Mouse (Mus musculus): ENCODE measurements at regions not wholly inside any gene's neighbourhood (a gene's known extent, or its start where the extent isn't known, plus 50 kb on each side); places are given as distances from the start of the nearest gene placed in this dataset.
A peak's percentile ranks its signal among the peaks of the same experiment; 100 is the strongest.

DNA sequence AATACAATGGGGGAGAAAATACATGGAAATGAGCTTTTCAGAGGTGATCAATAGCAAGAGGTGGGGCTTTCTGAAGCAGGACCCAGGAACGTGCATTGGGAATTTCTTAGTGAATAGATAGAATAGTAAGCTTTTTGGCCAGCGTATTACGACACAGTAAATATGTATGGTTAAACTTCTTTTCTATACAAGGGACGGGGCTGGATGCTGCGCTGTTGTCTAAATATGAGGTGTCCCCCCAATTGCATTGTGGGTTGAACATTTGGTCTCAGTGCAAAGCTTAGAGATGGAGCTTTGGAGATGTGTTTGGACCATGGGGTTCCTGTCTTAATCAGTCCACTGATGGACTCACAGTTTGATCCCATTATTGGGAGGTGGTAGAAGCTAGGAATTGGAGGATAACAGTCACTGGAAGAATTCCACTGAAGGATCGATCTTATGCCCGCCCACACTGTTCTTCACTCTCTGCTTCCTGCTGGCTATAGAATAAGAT is 168.6 kb downstream of the Gm19410 start:
- no peak overlapping the region for H3K4me2 ChIP-seq (ENCODE audit: low read depth)
- no peak overlapping the region for H3K4me3 ChIP-seq (ENCODE audit: low read depth, low read length)
- TF ChIP-seq CTCF (IDR thresholded peaks at IDR 0.05; ENCODE audit: low read depth) = no peak
- 31% methylated on average over 7 of the region's 7 CpGs for WGBS
- H3K4me1 ChIP-seq (ENCODE audit: insufficient read depth) = no peaks in the 10 kb centered on the region
- H3K36me3 ChIP-seq (ENCODE audit: insufficient read depth) = no peaks in the 10 kb centered on the region
- H3K27ac ChIP-seq (ENCODE audit: low read depth, low read length) = peak overlapping the region; percentile 57
- ATAC-seq (peak; percentile 8; the same call in 1 of the 2 replicates), DNase-seq (no peak)
- H3K27me3 ChIP-seq (ENCODE audit: insufficient read depth, low read length) = no peaks in the 10 kb centered on the region
- H3K9ac ChIP-seq = no peak overlapping the region
- no peaks in the 10 kb centered on the region for H3K9me3 ChIP-seq (ENCODE audit: low read length)

GRCm38 (mm10) chr8:35935034-35935433 is 169.4 kb downstream of the Gm19410 start:
- DNase-seq (no peak), ATAC-seq (no peak)
- TF ChIP-seq CTCF (IDR thresholded peaks at IDR 0.05; ENCODE audit: low read depth) = no peak
- H3K27me3 ChIP-seq (ENCODE audit: insufficient read depth, low read length) = no peaks in the 10 kb centered on the region
- H3K9me3 ChIP-seq (ENCODE audit: low read length) = no peaks in the 10 kb centered on the region
- no peaks in the 10 kb centered on the region for H3K4me1 ChIP-seq (ENCODE audit: insufficient read depth)
- no peaks in the 10 kb centered on the region for H3K36me3 ChIP-seq (ENCODE audit: insufficient read depth)
- H3K27ac ChIP-seq (ENCODE audit: low read depth, low read length) = no peak overlapping the region
- 56% methylated on average over 1 of the region's 1 CpGs for WGBS
- H3K4me3 ChIP-seq (ENCODE audit: low read depth, low read length) = no peak overlapping the region
- H3K4me2 ChIP-seq (ENCODE audit: low read depth) = no peak overlapping the region
- H3K9ac ChIP-seq = no peak overlapping the region

DNA sequence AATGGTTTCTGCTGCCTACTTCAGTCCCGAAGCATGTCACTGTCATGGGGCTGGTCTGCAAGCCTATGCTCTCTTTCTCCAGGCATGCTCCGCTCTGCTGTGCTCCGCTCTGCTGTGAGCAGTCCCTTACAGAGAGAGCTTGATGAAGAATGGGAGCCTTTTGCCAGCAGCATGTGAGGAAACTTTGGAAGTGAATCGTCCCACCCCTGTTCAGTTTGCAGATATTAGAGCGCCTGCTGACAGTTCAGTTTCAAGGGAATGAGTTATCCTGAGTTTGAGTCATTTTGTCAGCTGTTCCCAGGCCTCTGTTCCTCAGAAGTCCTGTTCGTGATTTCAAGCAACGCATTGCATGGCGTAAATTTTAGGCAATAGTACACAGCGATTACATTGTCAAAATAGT is 173.6 kb downstream of the Gm19410 start:
- no peak for DNase-seq
- Histone ChIP-seq H3K9me3 (ENCODE audit: low read length) (no peaks in the 10 kb centered on the region), H3K9ac (no peak overlapping the region), H3K4me2 (ENCODE audit: low read depth) (no peak overlapping the region), H3K36me3 (ENCODE audit: insufficient read depth) (no peaks in the 10 kb centered on the region), H3K27ac (ENCODE audit: low read depth, low read length) (no peak overlapping the region), H3K4me1 (ENCODE audit: insufficient read depth) (no peaks in the 10 kb centered on the region), H3K4me3 (ENCODE audit: low read depth, low read length) (no peak overlapping the region), H3K27me3 (ENCODE audit: insufficient read depth, low read length) (no peaks in the 10 kb centered on the region)
- no peak for TF ChIP-seq CTCF (IDR thresholded peaks at IDR 0.05; ENCODE audit: low read depth)
- ATAC-seq = no peak
- WGBS = 82% methylated on average over 9 of the region's 9 CpGs

DNA sequence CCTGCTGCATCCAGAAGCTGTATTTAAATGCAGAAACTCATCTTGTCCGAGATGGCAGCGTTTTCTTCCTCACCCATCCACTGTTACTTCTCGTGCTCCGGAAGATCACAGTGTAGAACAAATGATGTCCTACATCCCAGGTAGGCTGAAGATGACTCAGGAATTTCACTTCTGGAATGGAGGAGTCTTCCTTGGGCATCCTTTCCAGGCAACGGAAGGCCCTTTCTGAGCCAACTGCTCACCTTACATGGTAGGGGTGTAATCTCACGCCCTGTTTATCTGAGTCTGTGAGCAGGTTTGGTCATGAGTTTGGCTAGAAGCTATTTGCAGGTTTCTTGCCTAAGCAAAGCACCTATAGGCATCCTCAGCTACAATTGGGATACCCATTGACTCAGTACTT is 176.9 kb downstream of the Gm19410 start:
- no peak for ATAC-seq
- no peaks in the 10 kb centered on the region for H3K36me3 ChIP-seq (ENCODE audit: insufficient read depth)
- H3K27ac ChIP-seq (ENCODE audit: low read depth, low read length) = no peak overlapping the region
- H3K4me3 ChIP-seq (ENCODE audit: low read depth, low read length) = no peak overlapping the region
- no peaks in the 10 kb centered on the region for H3K27me3 ChIP-seq (ENCODE audit: insufficient read depth, low read length)
- no peak overlapping the region for H3K4me2 ChIP-seq (ENCODE audit: low read depth)
- 95% methylated on average over 6 of the region's 6 CpGs for WGBS
- no peaks in the 10 kb centered on the region for H3K9me3 ChIP-seq (ENCODE audit: low read length)
- TF ChIP-seq CTCF (IDR thresholded peaks at IDR 0.05; ENCODE audit: low read depth) = no peak
- DNase-seq = no peak
- H3K9ac ChIP-seq = no peak overlapping the region
- no peaks in the 10 kb centered on the region for H3K4me1 ChIP-seq (ENCODE audit: insufficient read depth)

- Histone ChIP-seq H3K4me2 (ENCODE audit: low read depth) (no peak overlapping the region), H3K4me3 (ENCODE audit: low read depth, low read length) (no peak overlapping the region), H3K9ac (no peak overlapping the region), H3K9me3 (ENCODE audit: low read length) (no peaks in the 10 kb centered on the region), H3K4me1 (ENCODE audit: insufficient read depth) (no peaks in the 10 kb centered on the region), H3K27me3 (ENCODE audit: insufficient read depth, low read length) (no peaks in the 10 kb centered on the region), H3K27ac (ENCODE audit: low read depth, low read length) (no peak overlapping the region), H3K36me3 (ENCODE audit: insufficient read depth) (no peaks in the 10 kb centered on the region)
- TF ChIP-seq CTCF (IDR thresholded peaks at IDR 0.05; ENCODE audit: low read depth) = no peak
- ATAC-seq (no peak), DNase-seq (no peak)
- WGBS = 89% methylated on average over 3 of the region's 3 CpGs
These were observed 178.1 kb downstream of the Gm19410 start for GRCm38 (mm10) chr8:35943686-35944085.

DNA sequence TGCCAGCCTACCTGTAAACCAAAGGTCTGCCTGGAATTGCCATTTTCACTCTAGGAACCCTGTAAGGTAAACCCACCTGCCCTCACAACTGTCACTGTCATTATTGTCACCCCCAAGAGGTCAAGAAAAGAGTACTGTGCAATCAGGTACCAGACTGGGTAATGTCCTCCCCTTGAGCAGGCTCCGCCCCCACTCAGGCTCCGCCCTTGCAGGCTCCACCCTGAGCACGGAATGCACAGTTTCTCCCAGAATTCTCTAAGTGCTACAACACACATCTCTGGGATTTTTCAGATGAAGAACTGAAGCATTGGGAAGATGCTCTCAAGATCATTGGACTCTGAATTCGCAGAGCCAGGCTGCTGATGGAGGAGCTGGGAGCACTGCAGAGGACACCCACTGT is 178.9 kb downstream of the Gm19410 start:
- H3K9ac ChIP-seq = no peak overlapping the region
- no peak for ATAC-seq
- H3K27ac ChIP-seq (ENCODE audit: low read depth, low read length) = no peak overlapping the region
- no peak for TF ChIP-seq CTCF (IDR thresholded peaks at IDR 0.05; ENCODE audit: low read depth)
- DNase-seq = no peak
- no peaks in the 10 kb centered on the region for H3K27me3 ChIP-seq (ENCODE audit: insufficient read depth, low read length)
- H3K4me1 ChIP-seq (ENCODE audit: insufficient read depth) = no peaks in the 10 kb centered on the region
- no peaks in the 10 kb centered on the region for H3K9me3 ChIP-seq (ENCODE audit: low read length)
- no peak overlapping the region for H3K4me2 ChIP-seq (ENCODE audit: low read depth)
- H3K4me3 ChIP-seq (ENCODE audit: low read depth, low read length) = no peak overlapping the region
- WGBS = 92% methylated on average over 4 of the region's 4 CpGs
- no peaks in the 10 kb centered on the region for H3K36me3 ChIP-seq (ENCODE audit: insufficient read depth)

- WGBS = 78% methylated on average over 1 of the region's 1 CpGs
- ATAC-seq = no peak
- no peaks in the 10 kb centered on the region for H3K27me3 ChIP-seq (ENCODE audit: insufficient read depth, low read length)
These were observed 180.9 kb downstream of the Gm19410 start for GRCm38 (mm10) chr8:35946539-35946940.

GRCm38 (mm10) chr8:35948146-35948545 is 182.6 kb downstream of the Gm19410 start:
- no peak overlapping the region for H3K4me2 ChIP-seq (ENCODE audit: low read depth)
- TF ChIP-seq CTCF (IDR thresholded peaks at IDR 0.05; ENCODE audit: low read depth) = no peak
- no peaks in the 10 kb centered on the region for H3K9me3 ChIP-seq (ENCODE audit: low read length)
- ATAC-seq (no peak), DNase-seq (no peak)
- H3K4me1 ChIP-seq (ENCODE audit: insufficient read depth) = no peaks in the 10 kb centered on the region
- no peak overlapping the region for H3K9ac ChIP-seq
- WGBS = 89% methylated on average over 2 of the region's 2 CpGs
- H3K27me3 ChIP-seq (ENCODE audit: insufficient read depth, low read length) = no peaks in the 10 kb centered on the region
- H3K27ac ChIP-seq (ENCODE audit: low read depth, low read length) = no peak overlapping the region
- no peak overlapping the region for H3K4me3 ChIP-seq (ENCODE audit: low read depth, low read length)
- no peaks in the 10 kb centered on the region for H3K36me3 ChIP-seq (ENCODE audit: insufficient read depth)

More at GRCm38 (mm10) chr8:35946539-35946940, 180.9 kb downstream of the Gm19410 start:
- H3K4me2 ChIP-seq (ENCODE audit: low read depth) = no peak overlapping the region
- H3K9me3 ChIP-seq (ENCODE audit: low read length) = no peaks in the 10 kb centered on the region
- no peak for DNase-seq
- no peak overlapping the region for H3K9ac ChIP-seq
- no peaks in the 10 kb centered on the region for H3K4me1 ChIP-seq (ENCODE audit: insufficient read depth)
- H3K36me3 ChIP-seq (ENCODE audit: insufficient read depth) = no peaks in the 10 kb centered on the region
- no peak overlapping the region for H3K27ac ChIP-seq (ENCODE audit: low read depth, low read length)
- TF ChIP-seq CTCF (IDR thresholded peaks at IDR 0.05; ENCODE audit: low read depth) = no peak
- no peak overlapping the region for H3K4me3 ChIP-seq (ENCODE audit: low read depth, low read length)

All from forebrain, postnatal 0 days (tissue).